Mouse (Mus musculus): ENCODE data around the gene Arl4d.

DNA sequence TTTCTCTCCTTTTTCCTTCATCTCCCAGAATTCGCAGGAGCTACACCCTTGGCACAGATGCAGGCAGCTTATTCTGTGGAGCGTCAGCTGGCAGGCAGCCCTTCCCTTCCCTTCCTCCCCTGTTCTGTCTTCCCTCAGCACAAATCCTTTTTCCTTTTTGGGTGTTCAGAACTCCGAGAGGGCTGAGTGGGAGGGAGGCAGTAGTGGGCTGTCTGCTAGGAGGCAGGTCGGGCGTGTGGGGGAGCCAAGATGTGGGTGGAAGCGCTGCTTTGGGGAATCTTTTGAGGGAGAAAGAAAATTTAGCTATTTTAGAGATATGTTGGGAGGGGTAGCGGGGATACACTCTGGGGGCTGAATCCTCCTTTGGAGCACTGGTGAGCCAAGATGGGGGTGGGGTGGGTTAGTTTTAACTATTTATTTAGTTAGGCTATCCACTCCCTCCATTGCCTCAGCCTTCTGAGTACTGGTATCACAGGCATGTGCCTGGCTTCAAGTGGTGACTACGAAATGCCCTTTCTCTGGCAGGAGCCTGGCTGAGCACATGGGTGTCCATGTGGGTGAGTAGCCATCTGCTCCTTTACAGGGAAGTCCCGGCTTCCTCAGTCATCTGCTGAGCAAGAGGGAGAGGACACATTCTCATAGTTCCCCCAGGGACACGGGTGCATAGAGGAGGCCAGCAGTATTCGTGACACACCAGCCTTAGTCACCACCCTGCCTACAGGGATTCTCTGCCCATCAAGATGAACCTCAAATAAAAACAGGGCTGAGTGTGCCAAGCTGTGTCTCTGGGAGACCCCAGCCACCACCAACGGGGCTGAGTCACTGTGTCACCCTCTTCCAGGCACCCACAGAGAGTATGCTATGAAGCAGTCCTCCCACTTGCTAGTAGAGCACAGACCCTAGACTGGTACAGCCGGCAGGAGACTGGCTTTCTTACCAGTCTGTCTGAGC, 22.3 kb downstream of the Arl4d start:
- no peak for TF ChIP-seq CTCF (IDR thresholded peaks at IDR 0.05; ENCODE audit: control insufficient read depth, insufficient read depth, low read length)
- no peak for TF ChIP-seq POLR2A (IDR thresholded peaks at IDR 0.05; ENCODE audit: borderline replicate concordance, control insufficient read depth, low read depth, low read length)

All from bone marrow, adult 2 months (tissue).